Mouse (Mus musculus) monocyte, adult 2 months (primary cell): ENCODE measurements at regions not wholly inside any gene's neighbourhood (a gene's known extent, or its start where the extent isn't known, plus 50 kb on each side); places are given as distances from the start of the nearest gene placed in this dataset.
"Not testable (repeated sequence)": the region's sequence is repeated elsewhere in the genome, so short reads cannot be mapped to it uniquely, and the experiment has no call there.

ENCODE experiments used
- DNase-seq, 2 experiments: peaks; one replicate each; pipeline ENCODE4 v3.0.0; 2022; ENCODE audit warnings: low spot score in 2 of 2, low read depth in 1 of 2

- DNase-seq = peak in 1 of 2 experiments; percentile 3
Measured at GRCm38 (mm10) chr16:65629186-65629585, 66.7 kb upstream of the Chmp2b start.

- DNase-seq = no peak
Measured at GRCm38 (mm10) chr16:65631680-65632079, 69.2 kb upstream of the Chmp2b start.

GRCm38 (mm10) chr16:65646741-65647140 is 84.2 kb upstream of the Chmp2b start:
- DNase-seq = not testable (repeated sequence)

- no peak for DNase-seq
Measured at GRCm38 (mm10) chr16:65649061-65649460, 86.5 kb upstream of the Chmp2b start.

- no peak for DNase-seq
Measured at GRCm38 (mm10) chr16:65655490-65655889, 93.0 kb upstream of the Chmp2b start.

DNA sequence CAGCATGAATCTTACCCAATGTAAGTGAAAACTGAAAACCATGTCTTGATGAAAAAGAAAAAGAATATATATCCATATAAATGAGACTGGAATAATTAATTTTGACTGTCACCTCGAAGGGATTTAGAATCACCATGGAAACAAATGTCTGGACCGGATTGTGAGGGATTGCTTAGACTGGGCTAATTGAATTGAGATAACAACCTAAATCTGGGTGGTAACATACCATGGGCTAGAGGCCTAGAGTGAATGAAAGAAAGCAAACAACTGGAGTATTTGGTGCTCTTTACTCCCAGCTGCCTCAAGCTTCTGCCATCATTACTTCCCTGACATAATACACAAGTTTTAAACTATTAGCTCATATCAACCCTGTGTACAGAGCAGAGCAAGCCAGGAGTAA is 95.3 kb upstream of the Chmp2b start:
- no peak for DNase-seq

- no peak for DNase-seq
Measured at GRCm38 (mm10) chr16:65664787-65665186, 102.3 kb upstream of the Chmp2b start.

- no peak for DNase-seq
Measured at GRCm38 (mm10) chr16:65672116-65672515, 109.6 kb upstream of the Chmp2b start.

- DNase-seq = no peak
Measured at GRCm38 (mm10) chr16:65683089-65683488, 120.6 kb upstream of the Chmp2b start.

- DNase-seq = no peak
Measured at GRCm38 (mm10) chr16:65683703-65684320, 121.3 kb upstream of the Chmp2b start.

DNA sequence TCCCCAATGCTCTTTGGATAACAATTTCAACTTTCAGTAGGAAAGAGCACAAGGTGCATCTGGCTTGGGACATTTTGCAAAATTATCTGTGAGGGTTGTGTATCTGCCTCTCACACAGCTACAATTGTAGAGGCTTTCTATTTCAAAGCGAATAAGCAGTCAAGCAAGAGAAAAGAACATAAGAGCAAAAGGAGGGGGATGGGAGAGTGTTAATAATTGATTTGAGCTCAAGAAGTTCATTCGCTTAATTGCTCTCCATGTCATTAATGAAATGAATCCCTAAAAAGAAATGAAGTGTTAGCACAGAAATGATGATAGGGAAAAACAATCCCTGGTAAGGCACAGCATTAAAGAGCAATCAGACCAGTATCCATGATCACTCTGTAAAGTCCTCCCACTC is 121.4 kb upstream of the Vgll3 start:
- no peak for DNase-seq

DNA sequence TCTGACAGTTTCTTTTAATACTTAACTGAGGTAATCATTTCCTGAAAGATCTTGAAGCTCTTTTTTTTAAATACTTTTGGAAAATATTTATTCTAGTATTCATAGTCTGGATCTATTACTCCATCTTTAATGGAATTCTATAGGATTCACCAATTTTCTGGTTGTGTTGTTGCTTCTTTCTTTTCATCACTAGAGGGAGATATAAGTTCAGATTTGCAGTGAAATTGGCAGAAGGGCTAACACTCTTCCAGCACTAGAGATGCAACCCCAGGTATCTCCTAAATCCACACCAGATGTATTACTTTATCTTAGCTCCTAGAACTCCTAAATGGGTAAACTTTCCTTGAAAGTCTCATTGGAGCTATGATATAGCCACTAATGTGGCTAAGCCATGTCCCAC is 99.4 kb upstream of the Vgll3 start:
- no peak for DNase-seq

DNA sequence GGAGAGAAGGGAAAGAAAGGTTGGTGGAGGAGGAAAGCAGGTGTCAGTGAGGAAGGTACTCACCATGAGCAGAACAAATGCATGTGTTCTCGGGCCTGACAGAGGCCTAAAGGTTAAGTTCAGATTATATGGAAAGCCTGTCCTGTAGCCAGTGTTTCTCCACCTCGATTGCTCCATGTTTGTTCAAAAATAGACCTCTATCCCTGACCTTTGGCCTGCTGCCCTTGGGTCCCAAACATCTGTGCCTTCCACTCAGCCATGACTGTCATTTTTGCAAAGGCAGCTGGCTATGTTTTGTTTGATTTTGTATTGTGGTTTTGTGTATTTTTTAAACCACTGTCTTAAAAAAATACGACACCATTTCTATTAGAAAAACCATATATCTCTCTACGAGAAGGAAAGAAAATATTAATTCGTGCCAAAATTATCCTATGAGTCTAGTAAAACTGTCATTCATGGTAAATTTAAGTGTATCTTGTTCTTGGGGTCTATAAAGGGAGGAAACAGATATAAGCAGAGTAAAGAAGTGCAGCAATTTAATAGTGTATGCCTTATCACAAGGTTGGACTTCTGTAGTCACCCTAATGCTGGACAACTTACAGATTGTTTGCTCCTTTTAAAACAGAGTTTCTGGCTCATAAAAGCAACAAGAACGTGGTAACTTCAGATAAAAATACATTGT is 96.1 kb upstream of the Vgll3 start:
- DNase-seq = no peak

DNA sequence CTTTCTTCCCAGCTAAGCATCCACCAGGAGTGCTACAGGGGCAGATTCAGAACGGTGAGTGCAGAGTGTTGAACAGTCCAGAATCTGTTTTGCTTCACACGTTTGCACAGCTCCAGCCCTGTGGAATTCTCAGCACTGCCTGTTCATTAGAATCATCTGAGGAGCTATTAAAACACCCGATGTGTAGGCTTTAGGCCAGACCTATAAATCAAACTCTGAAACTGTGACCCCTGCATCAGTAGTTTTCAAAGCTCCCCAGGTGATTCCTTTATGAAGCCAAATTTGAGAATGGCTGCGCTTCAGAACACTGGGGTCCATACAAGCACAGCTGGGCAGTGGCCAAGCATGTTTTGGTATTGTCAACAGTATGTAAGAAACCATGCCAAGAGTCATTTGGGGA is 94.1 kb upstream of the Vgll3 start:
- DNase-seq = no peak

- no peak for DNase-seq
Measured at GRCm38 (mm10) chr16:65725559-65726269, 89.3 kb upstream of the Vgll3 start.

DNA sequence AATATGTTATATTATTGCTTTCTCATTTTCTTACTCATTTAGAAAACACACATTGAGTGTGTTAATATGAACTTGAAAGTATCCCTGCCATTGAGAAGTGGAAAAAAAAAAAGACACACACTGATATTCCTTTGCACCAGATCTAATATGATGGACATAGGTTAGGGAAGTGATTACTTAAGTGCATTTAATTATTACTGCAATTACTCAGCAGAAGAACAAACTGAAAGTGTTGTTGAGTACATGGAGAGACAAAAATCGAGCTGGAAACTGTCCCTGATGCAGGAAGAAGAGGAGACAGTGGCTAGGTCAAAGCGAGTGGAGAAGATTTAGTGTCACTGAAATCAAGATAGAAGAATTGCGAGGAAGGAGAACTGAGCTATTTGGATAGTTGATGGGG is 88.8 kb upstream of the Vgll3 start:
- DNase-seq = no peak

DNA sequence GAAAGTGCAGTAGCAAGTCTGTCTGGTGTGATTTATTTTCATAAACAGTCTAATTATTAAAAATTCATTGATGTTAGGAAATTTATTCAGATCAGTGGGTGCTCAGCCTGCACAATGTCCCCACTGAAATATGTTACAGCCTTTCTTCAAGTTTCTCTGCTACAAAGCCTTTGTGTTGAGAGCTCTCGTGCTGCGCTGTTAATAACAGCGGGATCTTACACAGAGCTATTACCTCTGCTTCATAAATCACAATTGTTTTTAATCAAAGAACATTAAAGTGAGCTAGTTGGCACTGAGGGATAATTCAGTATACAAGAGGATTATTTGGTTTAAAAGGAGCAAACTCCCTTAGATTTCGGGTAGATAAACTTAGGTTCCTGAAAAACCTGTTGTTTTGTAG is 85.7 kb upstream of the Vgll3 start:
- DNase-seq = no peak

- no peak for DNase-seq
Measured at GRCm38 (mm10) chr16:65739652-65740051, 75.4 kb upstream of the Vgll3 start.

DNA sequence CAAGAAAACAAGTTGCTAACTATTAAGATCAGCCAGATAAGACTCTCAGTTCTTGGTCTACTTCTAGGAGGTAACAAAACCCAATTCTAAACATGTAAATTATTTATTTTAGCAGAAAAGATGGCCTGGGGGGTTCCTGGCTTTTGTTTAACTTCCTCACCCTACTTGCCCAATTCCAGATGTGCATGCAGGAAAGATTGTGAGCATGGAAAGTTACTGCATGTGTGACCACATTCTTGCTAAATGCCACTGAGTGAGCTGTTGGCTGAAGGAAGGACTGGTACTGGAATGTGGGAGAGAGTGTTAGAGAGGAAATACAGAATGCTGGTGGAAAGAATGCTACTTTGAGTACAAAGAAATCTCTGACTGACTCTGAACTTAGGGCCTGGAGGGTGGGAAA is 72.1 kb upstream of the Vgll3 start:
- no peak for DNase-seq

GRCm38 (mm10) chr16:65755667-65756066 is 59.4 kb upstream of the Vgll3 start:
- DNase-seq = no peak
